In the genomic region with DNA sequence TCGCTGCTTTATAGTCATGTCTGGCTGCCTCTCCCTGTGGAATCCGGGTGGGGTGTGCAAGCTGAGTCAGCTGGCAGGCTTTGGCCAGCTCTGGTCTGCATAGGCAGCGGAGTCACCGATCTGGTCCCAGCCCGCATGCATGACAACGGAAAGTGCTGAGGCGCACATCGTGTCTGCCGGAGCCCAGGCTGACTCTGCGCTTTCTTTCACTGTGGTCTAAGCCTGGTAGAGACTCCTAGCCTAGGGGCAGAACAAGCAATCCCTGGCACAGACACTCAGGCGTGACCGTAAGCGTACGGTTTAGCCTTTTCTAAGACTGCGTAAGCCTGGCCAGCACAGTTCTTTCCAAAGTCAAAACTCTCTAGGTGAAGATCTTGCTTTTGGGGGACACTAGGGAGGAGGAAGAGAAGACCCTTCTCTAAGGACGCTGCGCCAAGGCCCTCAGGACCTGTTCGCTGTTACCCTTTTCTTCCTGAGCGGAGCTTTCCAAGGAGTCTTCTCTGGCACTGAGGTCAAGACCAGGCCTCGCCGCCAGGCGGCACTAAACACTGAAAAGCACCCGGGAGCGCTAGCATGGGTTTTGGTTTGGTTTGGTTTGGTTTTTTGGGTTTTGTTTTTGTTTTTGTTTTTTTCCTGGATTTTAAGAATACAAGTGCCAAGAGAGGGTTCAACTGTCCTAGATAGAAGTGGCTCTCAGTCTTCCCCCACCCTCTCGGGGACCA, we compare ENCODE assay signal across 8 mouse cellular contexts. TPM values are rescaled to one million over a fixed set of nuclear protein-coding genes. Genes with fewer than 3 reads are reported as not detected.
A peak's percentile ranks its signal among the peaks of the same experiment; 100 is the strongest.
DNase-seq lines count a peak whose midpoint lies in the region; ATAC-seq lines count a peak whose summit lies in the region.

A gene (minus strand): TSS at position 10 of the 722 bp plus-strand sequence.

- no peak within 1 kb of the TSS for H3K4me2 ChIP-seq in embryonic facial prominence, embryonic 12.5 days (replicated peaks)
- H3K4me2 ChIP-seq in hindbrain, embryonic 16.5 days (ENCODE audit: low read length), result peak within 1 kb of the TSS; percentile 53

- ATAC-seq in embryonic facial prominence, embryonic 12.5 days (ENCODE audit: insufficient number of reproducible peaks, insufficient read depth, low FRiP score, low TSS enrichment), result no peak
- ATAC-seq in hindbrain, embryonic 16.5 days, result peak; percentile 31; the same call in 1 of the 2 replicates

- H3K9ac ChIP-seq in embryonic facial prominence, embryonic 12.5 days, result no peak within 1 kb of the TSS
- H3K9ac ChIP-seq in hindbrain, embryonic 16.5 days (ENCODE audit: low read depth, low read length), result peak within 1 kb of the TSS; percentile 41

- H3K27me3 ChIP-seq in embryonic facial prominence, embryonic 12.5 days, result peaks cover 93% of the 10 kb centered on the region
- peaks cover 74% of the 10 kb centered on the region for H3K27me3 ChIP-seq in hindbrain, embryonic 16.5 days (replicated peaks; ENCODE audit: control insufficient read depth, insufficient read depth, low read length)

- no peaks in the 10 kb centered on the region for H3K9me3 ChIP-seq in embryonic facial prominence, embryonic 12.5 days
- H3K9me3 ChIP-seq in hindbrain, embryonic 16.5 days (ENCODE audit: control insufficient read depth, low read length), result no peaks in the 10 kb centered on the region

- WGBS in embryonic facial prominence, embryonic 12.5 days, result 3% methylated on average over 25 of the region's 25 CpGs
- WGBS in hindbrain, embryonic 16.5 days, result 2% methylated on average over 25 of the region's 25 CpGs

- H3K4me3 ChIP-seq in embryonic facial prominence, embryonic 12.5 days, result no peak within 1 kb of the TSS
- peak within 1 kb of the TSS; percentile 34 for H3K4me3 ChIP-seq in hindbrain, embryonic 16.5 days (ENCODE audit: low read length)

- no peak within 1 kb of the TSS for H3K27ac ChIP-seq in embryonic facial prominence, embryonic 12.5 days
- H3K27ac ChIP-seq in hindbrain, embryonic 16.5 days (ENCODE audit: low read depth, low read length), result no peak within 1 kb of the TSS

- no peaks in the 10 kb centered on the region for H3K36me3 ChIP-seq in embryonic facial prominence, embryonic 12.5 days
- no peaks in the 10 kb centered on the region for H3K36me3 ChIP-seq in hindbrain, embryonic 16.5 days (ENCODE audit: control insufficient read depth, insufficient read depth, low read length)

- peaks cover 6% of the 10 kb centered on the region for H3K4me1 ChIP-seq in embryonic facial prominence, embryonic 12.5 days
- H3K4me1 ChIP-seq in hindbrain, embryonic 16.5 days (ENCODE audit: control insufficient read depth, insufficient read depth, low read depth, low read length), result peaks cover 12% of the 10 kb centered on the region

- DNase-seq in ovary, postnatal 36 days (ENCODE audit: low spot score), result peak; percentile 49
- no peak for DNase-seq in ovary, adult 18-20 months (ENCODE audit: low spot score)
- DNase-seq in adrenal gland, postnatal 36 days, result peak; percentile 56 to 70
- peak; percentile 20 to 24 for DNase-seq in lung, adult 18-20 months
- DNase-seq in retina, embryonic 14.5 days (ENCODE audit: low spot score), result peak; percentile 80
- DNase-seq in urinary bladder, adult 2 months (ENCODE audit: low spot score), result no peak

RNA-seq across cellular contexts. Expression of the gene that starts here (rescaled TPM):
- under 1 TPM in 1 of 2 experiments, not detected in 1; 0.56 TPM for total RNA-seq in adrenal gland, postnatal 36 days (2021)
- polyA plus RNA-seq in embryonic facial prominence, embryonic 12.5 days (2016; fragmentation: Nextera tagmentation; extraction: Ambion mirVana), result 8.4 and 16.1 TPM in 2 replicates
- polyA plus RNA-seq in hindbrain, embryonic 16.5 days (2015; fragmentation: Nextera tagmentation; extraction: Ambion mirVana), result 1.4 and 2.1 TPM in 2 replicates
- not detected in 2 replicates for polyA plus RNA-seq in urinary bladder, adult 2 months (2012; rRNA removed)

Comparison
In these comparisons a context has a peak if more than half of its experiments do, and no peak if none do; other contexts are left out.
1. DNase-seq: peak in ovary, postnatal 36 days (single experiment), lung, adult 18-20 months (2 of 2) and retina, embryonic 14.5 days (single experiment); none in ovary, adult 18-20 months (single experiment) and urinary bladder, adult 2 months (single experiment).
2. Peak in DNase-seq in adrenal gland, postnatal 36 days; RNA of the gene not detected or under 1 TPM.